Mouse (Mus musculus) C2C12 (cell line): Measurements from ENCODE around the gene Ralb.

ENCODE experiments used
- CEBPB ChIP-seq: IDR thresholded peaks from one replicate; pipeline ENCODE4 v1.6.1; 2011; ENCODE audit warnings: low read depth, mild to moderate bottlenecking, control low read depth, moderate library complexity
- CTCF ChIP-seq: IDR thresholded peaks from one replicate; pipeline ENCODE4 v1.5.1; 2011; ENCODE audit not compliant: control insufficient read depth, insufficient read depth, insufficient read length
- FOSL1 ChIP-seq: IDR thresholded peaks from one replicate; pipeline ENCODE4 v1.8.0; 2011; ENCODE audit warnings: mild to moderate bottlenecking, low read length; ENCODE audit not compliant: poor library complexity, insufficient read depth, severe bottlenecking
- MAX ChIP-seq: IDR thresholded peaks from one replicate; pipeline ENCODE4 v1.6.1; 2011; ENCODE audit warnings: mild to moderate bottlenecking, control low read depth
- MYOD1 ChIP-seq: IDR thresholded peaks from one replicate; pipeline ENCODE4 v1.6.1; 2011; ENCODE audit warnings: low read depth; ENCODE audit not compliant: control insufficient read depth, insufficient read length
- MYOG ChIP-seq: IDR thresholded peaks from one replicate; pipeline ENCODE4 v1.6.1; 2011; ENCODE audit not compliant: control insufficient read depth, insufficient read length; ENCODE audit errors: extremely low read depth
- USF1 ChIP-seq: IDR thresholded peaks from one replicate; pipeline ENCODE4 v1.6.1; 2011; ENCODE audit warnings: low read depth, mild to moderate bottlenecking, control low read depth, moderate library complexity

- no peak for TF ChIP-seq CTCF
- TF ChIP-seq MYOG = no peak
- no peak for TF ChIP-seq USF1
- TF ChIP-seq MYOD1 = no peak
- no peak for TF ChIP-seq MAX
- no peak for TF ChIP-seq CEBPB
- TF ChIP-seq FOSL1 = no peak
These were observed 23.2 kb downstream of the Ralb start for GRCm38 (mm10) chr1:119481205-119481932.
